Mouse (Mus musculus): ENCODE data around the gene Ros1.

The Ros1 gene

DNA sequence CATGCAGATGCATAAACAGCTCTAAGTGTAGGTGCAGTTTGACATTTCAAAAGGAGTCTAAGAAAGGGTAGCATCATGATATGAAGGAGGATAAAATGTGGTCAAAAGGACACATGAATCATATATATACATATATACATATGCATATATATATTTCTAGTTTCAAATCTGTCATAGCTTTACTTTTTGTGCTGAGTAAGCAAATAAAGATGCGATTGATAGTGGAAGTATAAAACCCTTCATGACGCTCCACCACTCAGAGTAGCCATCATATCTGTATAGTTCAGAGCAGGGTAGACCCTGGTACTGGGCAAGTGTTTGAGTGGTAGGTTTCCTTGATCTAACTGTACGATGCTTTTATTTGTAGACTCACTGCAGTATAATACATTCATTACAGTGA is 35.3 kb downstream of the Ros1 start:
- DNase-seq (ENCODE audit: low read depth) = no peak

DNA sequence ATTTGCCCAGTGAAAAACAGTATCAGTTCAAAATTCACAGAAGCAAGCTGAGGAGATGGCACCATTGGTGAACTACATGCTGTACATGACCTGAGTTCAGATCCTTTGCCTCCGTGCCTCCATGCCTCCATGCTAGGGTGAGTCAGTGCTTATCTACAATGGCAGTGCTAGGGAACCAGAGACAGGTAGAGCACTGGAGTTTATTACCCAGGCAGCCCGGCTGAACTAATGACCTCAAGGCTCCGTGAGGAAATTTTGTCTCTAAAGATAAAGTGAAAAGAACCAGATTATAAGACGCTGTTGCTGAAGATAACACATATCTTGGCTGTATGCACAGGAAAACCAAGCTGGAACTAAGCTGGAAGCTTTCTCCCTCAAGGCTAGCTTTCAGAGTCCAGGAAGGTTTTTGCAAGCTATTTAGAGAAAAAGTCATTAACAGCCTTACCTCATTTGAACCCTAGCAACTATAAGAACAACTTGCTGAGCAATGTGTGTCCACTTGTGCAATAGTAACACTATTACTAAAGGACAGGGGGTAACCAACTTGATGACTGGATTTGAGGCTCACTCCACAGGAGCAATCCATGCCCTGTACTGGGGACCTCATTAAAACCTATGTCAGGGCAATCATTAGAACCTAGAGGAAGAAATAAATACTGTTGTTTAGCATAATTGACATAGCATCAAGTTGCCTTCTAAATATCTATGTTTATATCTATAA is 61.5 kb downstream of the Ros1 start:
- no peak for DNase-seq (ENCODE audit: low read depth)

DNA sequence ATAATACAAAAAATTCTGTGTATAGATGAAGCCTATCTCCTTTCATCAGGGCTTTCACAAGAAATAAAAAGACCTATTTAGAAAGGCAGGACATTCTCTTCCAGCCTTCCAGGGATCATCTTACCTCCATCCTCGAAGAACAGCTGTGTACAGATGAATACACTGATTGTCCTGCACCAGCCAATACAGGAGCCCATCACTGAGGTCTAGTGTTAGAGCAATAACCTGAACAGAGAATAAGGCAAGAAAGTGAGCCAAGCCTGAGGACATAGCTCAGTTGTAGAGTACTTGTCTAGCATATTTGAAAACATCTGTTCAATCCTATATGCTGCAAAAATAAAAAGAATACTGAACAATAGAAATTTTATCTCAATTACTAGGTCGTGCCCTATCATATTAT is 64.3 kb downstream of the Ros1 start:
- DNase-seq (ENCODE audit: low read depth) = no peak

DNA sequence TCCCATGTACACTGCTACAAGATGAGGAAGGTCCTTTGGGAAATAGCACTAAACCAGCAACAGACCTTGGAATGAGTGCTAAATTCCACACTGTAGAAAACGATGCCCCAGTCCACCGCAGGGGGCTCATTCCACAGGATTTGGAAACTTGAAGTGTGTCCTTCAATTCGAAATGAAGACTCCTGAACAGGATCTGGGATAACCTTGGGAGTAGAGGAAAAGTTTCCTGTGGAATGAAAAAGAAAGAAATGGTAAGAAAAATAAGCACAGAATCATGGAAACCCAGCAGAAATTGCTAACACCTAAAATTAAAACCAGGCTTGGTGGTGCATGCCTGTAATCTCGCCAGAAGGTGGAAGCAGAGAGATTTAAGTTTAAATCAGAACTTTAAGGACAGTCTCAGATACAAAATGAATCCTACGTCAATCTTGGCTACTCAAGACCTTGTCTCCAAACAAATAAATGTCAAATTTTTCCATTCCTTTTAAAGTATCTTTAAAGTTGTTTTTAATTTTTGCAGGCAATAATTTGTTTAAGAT is 66.1 kb downstream of the Ros1 start:
- no peak for DNase-seq (ENCODE audit: low read depth)

DNA sequence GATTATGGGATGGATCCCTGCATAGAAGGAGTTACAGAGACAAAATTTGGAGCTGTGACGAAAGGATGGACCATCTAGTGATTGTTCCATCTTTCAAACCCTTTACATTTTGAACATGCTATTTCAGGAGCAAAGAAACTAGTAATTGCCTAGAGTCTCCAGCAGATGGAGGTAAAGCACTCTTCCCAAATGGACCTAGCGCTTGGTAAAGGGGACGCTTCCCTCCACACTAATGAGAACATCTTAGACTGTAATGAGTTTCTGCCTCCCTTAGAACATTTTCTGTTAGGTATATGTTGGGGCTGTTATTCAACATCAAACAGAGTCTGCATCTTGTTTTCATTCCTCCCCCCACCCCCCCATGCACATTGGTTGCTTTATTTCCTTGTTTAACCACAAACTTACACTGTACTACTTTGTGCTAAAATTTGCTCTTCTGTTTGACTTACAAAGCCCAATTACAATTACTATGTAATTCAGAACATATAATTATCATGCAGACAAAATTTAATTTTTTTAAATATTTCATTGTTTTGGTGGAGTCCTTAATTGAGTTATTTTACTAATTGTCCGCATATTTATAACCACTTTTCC is 88.8 kb downstream of the Ros1 start:
- peak; percentile 23 for DNase-seq (ENCODE audit: low read depth)

DNA sequence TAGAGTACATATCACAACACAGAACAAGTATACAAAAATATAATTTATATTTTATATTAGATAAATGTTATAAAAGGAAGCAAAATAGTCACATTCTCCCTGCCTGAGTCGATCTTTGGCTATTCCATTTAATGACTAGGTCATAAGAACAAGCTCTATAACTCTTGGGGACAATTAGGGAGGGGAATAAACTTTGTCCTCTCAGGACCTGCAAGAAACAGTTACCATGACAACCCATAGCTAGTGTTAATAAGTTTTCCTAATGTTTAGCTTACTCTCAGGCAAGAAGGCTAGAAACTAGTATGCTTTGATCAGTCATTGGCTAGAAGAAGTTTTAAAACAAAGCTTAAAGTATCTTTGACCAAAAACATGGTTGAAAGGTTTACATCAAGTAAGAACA is 93.8 kb downstream of the Ros1 start:
- DNase-seq (ENCODE audit: low read depth) = no peak

DNA sequence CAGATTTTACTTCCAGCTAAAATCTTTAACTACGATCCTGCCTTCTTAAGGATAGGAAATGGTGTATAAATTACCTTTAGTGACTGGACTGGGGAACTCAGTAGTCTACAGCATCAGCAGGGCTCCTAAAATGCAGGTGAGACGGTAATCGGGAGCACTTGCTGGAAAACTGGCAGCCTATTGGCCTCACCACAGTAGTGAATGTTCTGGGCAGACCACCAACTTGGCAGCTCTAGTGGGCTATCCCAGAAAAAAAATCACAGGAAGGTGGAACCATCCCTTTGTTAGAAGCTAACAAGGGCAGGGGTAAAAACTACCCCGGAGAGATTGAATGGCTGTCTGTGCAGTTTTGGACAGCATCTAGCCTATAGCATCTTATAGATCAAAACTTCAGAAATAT is 102.9 kb downstream of the Ros1 start:
- no peak for DNase-seq (ENCODE audit: low read depth)

DNA sequence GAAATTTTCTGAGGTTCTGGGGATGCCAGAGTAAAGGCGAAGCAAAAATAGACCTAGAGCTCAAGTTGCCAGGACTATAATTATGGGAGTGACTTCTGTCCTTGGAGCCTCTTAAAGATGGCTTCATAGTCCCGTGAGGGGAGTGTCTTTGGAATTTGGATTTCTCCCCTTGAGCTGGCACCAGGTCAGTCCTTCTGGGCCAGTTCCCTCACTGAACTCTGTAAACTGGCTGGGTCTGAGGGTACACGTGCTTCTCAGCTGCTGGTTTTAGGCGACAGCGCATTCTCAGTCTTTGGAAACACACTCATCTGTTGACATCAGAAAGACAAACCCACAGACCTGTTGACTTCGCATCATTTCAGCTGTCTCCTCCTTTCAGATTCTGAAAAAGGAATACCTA is 108.4 kb downstream of the Ros1 start:
- no peak for DNase-seq (ENCODE audit: low read depth)

DNA sequence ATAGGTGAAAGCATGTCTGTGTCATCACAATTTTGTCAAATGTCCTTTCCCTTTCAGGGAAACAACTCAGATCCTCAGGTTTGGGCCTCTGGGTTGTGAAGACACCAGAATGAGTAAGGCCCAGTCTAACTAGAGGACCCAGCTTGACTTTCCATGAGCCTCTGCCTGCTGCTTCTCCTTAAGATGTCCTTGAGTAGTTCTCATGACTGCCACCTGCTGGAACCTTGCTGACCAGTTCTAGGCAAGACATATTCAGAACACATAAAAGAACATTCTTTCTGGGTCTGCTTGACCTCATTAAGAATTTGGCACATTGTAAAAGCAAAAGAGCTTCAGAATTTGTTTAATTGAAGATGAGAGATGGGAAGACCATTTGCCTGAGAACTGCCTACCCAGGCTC is 122.6 kb downstream of the Ros1 start:
- DNase-seq (ENCODE audit: low read depth) = peak; percentile 14

DNA sequence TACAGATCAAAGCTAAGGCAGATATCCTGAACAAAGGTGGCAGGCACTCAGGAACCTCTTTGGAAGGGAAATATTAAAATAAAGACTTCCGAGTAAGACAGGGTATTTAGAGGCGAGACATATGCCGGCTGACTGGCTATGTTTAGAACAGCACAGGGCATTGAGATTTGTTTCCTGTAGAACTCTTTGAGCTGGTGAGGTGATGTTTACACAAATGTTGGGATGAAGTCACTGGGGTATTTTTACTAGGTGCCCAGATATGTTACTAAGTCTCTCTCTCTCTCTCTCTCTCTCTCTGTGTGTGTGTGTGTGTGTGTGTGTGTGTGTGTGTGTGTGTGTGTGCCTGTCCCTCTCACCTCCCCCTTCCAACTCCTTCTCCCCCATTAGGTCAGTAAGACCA is 146.8 kb downstream of the Ros1 start:
- no peak for DNase-seq (ENCODE audit: low read depth)

DNA sequence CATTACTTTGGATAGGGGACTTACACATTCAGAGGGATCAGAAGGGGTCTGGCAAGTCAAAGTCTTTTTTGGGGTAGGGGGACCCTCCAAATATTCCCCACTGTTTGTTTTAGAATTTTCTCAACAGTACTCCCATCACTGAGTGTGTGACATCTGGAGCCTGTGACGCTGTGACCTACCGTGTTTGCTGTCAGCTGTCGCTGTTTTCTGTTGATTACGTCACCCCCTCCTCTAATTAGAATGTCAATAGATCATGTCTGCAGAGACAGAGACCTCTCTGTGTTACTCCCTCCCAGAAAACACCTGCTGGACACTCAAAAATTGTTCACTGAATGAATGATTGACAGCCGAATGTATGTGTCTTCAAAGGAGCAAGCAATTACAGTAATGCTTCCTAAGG is 152.0 kb downstream of the Ros1 start:
- DNase-seq (ENCODE audit: low read depth) = no peak

DNA sequence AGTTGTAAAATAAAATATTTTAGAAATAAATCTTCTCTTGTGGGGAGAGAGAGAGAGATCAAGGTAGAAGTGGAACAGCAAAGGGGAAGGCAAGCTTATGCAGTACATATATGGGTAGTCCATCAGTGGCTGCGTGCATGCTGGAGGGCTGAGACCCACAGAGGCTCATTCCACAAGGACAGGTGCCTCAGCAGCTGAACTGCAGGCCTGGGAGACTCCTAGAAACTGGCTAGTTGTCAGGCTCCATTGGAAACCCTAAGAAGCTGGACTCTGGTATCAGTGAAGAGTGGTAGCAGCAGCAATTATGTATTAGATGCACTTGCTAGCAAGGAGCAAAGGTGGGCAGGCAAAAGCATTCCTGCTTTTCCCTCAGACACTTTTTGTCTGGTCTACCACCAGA is 155.7 kb downstream of the Ros1 start:
- no peak for DNase-seq (ENCODE audit: low read depth)

DNA sequence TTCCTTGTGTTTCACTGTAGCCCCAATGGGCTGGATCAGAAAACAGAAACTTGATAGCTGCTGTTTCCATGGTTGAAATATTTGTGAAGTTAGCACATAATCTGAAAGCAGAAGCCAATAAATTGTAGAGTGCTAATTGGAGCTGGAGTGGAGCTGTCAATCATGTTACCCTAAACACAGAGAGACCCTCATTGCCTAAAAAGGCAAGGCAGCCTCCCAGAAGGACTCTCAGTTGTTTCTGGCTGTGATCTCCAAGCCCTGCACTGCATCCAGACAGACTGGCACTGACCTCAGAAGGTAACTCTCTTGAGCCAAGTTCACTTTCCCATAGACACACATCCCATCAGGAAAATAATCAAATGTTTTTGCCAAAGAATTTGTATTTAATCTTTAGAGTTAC is 161.3 kb downstream of the Ros1 start:
- no peak for DNase-seq (ENCODE audit: low read depth)

DNA sequence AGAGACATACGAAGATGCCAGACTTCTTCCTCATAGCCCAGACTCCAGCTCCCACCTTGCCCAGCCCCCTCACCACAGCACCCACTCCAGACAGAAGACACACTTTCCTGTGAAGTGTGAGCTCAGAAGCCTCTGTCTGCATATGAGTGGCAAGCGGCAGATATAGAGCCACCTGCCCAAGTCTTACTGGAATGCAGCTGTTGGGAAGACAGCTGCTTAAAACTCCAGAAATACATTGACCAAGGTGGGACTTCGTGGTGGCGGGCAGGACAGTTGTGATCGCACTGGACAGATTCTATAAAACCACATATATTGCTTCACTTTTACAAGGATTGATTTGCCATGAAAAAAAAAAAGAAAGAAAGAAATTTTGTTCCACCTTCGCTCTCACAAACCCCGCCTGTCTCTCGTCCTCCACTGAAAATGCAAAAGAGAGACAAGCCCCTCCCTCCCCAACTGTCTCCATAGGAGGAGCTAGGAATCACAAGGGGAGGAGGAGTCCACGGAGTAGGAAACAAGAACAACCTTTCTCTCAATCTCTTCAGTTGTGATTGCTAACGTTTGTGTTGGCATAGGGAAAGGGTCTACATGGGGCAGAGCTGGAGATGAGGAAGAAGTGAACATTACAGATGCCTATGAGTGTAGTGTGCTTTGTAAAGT is 165.5 kb downstream of the Ros1 start:
- DNase-seq (ENCODE audit: low read depth) = no peak

DNA sequence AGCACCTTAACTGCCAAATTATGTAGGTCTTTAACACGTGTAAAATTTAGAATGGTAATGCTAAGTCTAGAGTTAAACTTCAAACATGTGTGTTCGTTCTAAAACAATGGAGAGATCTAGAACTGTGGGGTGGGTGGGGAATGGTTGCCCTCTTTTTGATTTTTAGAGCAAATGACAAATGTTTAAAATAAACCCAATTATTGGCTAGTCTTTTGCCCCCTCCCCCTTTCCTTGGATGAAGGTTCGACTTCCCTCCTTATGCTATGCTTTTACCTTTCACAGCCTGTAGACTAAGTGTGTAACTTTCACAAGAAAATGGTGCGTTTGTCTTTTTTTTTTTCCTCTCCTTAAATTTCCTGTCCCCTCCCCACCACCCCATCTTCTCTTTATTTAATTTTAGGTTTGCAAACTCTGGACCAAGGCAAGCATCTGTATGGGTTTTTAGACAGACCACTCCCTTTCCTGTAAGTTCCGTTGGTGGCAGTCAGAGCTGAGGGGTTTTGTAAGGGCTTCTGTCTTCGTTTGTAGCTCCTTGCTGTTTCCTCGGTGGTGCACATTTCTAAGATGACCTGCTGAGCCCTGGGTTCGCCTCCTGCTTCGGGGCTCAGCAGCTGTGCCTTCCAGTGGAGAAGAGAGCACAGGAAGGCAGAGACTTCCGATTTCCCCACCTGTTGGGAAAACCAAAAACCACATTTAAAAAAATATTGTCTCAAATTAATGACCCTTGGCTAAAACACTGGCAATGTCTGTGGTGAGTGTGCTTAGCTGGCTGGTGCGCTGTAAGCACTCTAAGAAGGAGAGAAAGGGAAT is 166.3 kb downstream of the Ros1 start:
- no peak for DNase-seq (ENCODE audit: low read depth)

DNA sequence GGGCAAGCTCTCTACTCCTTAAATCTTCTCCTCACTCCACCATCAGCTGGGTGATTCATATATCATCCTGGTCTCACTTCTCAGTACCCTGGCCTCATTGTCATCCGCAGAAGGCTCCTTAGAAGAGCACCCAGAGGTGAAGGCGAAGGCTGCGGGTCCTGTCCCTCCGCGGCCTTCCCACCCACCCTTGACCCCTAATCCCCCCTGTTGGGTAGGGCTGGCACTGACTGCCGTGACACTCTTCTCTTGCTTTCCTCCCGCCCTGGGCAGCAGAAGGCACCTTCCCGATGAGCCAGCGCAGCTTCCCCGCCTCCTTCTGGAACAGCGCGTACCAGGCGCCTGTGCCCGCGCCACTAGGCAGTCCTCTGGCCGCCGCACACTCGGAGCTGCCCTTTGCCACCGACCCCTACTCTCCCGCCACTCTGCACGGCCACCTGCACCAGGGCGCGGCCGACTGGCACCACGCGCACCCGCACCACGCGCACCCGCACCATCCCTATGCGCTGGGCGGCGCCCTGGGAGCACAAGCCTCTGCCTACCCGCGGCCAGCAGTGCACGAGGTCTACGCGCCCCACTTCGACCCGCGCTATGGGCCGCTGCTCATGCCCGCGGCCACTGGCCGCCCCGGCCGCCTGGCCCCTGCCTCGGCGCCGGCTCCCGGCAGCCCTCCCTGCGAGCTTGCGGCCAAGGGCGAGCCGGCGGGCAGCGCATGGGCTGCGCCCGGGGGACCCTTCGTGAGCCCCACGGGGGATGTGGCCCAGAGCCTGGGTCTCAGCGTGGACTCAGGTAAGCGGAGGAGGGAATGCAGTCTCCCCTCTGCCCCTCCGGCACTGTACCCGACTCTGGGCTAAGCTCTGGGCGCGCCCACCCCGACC is 167.6 kb downstream of the Ros1 start:
- DNase-seq (ENCODE audit: low read depth) = no peak

DNA sequence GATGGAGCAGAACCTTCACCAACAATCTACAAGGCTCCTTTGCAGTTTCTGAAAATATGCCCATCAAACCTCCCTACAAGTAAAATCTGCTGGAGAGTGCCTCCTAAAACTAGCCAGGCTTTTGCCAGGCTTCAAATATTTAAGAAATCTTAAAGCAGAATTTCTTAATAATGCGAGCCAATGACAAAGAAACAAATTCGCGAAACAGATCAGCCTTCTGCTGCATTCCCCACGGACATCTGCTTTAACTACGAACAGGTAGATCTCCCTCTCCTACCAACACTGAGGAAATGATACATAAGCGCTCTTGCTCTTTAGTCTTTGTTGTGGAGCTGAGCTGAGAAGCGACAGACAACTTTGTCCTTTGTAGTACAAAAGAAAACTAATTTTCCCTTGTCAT is 169.2 kb downstream of the Ros1 start:
- DNase-seq (ENCODE audit: low read depth) = no peak

DNA sequence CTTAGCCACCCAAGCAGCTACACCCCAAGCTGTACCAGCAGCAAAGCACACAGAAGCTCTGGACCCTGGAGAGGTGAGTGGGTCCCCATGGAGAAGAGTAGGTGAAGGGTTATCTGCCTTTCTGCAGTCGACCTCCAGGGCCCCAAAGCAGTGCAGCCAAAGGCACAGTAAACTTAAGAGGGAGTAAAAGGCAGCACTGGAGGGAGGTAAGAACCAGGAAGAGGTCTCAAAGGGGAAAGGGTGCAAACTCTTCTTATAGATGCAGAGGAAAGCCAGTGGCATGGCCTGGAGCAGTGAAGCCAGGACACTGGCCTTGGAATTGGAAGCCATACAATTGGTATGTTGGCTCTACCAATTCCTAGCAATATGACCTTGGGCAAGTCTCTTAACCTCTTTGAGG is 169.8 kb downstream of the Ros1 start:
- no peak for DNase-seq (ENCODE audit: low read depth)

DNA sequence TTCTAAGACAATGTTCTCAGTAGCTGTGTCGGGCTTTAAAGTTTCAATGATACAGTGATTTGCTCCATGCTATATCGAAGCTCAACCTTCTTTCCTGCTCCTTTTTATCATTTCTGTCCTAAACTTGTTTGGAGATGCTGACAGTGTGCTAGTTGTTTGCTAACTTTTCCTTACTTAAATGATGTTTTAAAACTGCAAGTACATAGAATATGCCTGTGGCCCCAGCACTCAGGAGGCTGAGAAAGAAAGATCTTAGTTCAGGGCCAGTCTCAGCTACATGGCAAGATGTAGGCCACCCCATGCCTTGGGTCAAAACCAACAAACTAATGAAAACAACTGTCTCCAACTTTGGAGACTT is 171.0 kb downstream of the Ros1 start:
- DNase-seq (ENCODE audit: low read depth) = no peak

DNA sequence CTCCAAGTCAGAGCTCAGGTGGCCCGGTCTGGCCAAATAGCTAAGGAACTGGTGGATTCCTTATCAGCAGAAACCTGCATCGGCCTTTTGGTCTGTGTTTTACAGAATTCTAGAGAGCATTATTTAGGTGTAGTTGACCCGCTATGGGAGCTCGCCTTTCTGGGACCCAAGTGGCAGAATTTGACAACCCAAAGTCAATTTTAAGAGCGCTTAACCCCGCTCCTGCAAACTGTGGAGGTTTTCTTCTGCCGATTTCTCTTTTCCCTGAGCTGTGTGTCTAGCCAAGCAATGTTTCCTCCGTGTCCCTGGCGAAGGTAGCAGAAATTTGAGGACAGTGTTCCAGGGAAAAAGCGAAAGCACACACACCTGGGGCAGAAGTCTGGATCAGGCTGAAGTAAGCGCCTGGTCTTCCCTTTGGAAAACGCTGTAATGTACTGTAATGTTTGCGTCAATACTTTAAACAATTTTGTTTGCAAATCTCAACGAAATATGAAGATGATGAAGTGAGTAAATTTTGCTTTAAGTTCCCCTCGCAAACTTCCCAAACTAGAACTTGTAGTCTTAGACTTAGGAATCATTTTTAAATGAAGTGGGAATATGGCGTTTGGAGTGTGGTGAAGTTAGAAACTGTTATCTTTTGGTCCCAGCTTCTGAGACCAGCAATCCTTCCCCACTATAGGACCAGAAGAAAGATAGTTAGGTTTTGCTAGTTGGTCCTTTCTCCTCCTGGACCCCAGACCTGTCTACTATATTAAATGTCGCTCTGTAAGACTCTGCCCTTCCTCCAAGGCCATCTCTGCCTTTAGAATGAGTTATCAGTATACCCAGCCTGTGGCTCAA is 171.6 kb downstream of the Ros1 start:
- DNase-seq (ENCODE audit: low read depth) = no peak

Data from c-Kit-positive CD71-negative TER-119-negative erythroid progenitor cells, embryonic 14.5 days (primary cell).